Mouse (Mus musculus) brain, embryonic 14.5 days (tissue): ENCODE data around the gene Foxred1.

Source experiments
- CTCF ChIP-seq: fragments of 200-500 bp; IDR thresholded peaks from 2 replicates; pipeline ENCODE4 v1.5.1; 2012; ENCODE audit warnings: inconsistent platforms, mild to moderate bottlenecking, moderate library complexity, borderline replicate concordance; ENCODE audit not compliant: insufficient read depth, insufficient read length; ENCODE audit errors: extremely low read depth
- POLR2A ChIP-seq: fragments of 200-500 bp; IDR thresholded peaks from 2 replicates; pipeline ENCODE4 v1.6.1; 2012; ENCODE audit warnings: mild to moderate bottlenecking, inconsistent platforms, borderline replicate concordance; ENCODE audit not compliant: poor library complexity, insufficient read depth, insufficient read length, severe bottlenecking; ENCODE audit errors: extremely low read depth

DNA sequence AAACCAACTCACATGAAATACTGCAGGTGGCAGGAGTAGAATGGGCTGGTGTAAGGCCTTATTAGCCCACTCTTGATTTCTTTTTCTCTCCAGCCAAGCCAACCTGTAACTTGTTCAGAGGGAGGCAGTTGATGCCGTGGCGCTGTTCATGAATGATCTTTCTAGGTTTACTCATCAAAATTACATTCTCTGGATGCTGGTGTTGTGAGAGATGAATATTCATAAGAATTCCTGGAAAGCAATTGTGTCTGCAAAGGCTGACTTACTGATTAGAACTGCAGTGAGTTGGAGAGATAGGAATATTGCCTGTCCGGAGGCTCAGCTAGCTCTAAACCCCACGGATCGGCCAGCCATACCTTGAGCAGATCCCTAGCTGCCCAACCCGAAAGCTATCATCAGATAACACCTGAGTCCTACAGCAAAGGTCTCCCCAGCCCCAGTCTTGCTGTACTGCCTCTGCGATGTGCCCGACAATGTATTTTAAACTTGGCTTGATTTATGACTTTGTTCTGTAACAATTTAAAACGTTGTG is 10.3 kb downstream of the Foxred1 start:
- TF ChIP-seq CTCF = no peak
- no peak for TF ChIP-seq POLR2A
